Mouse (Mus musculus): ENCODE data around the gene Nfkbil1.

- peak; percentile 99 for TF ChIP-seq CTCF (IDR thresholded peaks at IDR 0.05; ENCODE audit: borderline replicate concordance, control insufficient read depth, extremely low read depth, insufficient read depth, low read length, poor library complexity)
- TF ChIP-seq POLR2A (IDR thresholded peaks at IDR 0.05; ENCODE audit: control insufficient read depth, extremely low read depth, insufficient read depth, low read length, poor library complexity) = peak; percentile 92
Observed at GRCm38 (mm10) chr17:35195631-35196320, 39.8 kb downstream of the Nfkbil1 start.

All from thymus, adult 2 months (tissue).